Mouse (Mus musculus) thymus, postnatal 36 days (tissue): ENCODE measurements at regions not wholly inside any gene's neighbourhood (a gene's known extent, or its start where the extent isn't known, plus 50 kb on each side); places are given as distances from the start of the nearest gene placed in this dataset.

Source experiments
- DNase-seq, 2 experiments: peaks; one replicate each; pipeline ENCODE4 v3.0.0; 2022; ENCODE audit warnings: mixed read lengths in 2 of 2

GRCm38 (mm10) chr3:54103098-54103497, 52.7 kb upstream of the Trpc4 start:
- DNase-seq = no peak

GRCm38 (mm10) chr3:54083634-54084033, 72.2 kb upstream of the Trpc4 start:
- DNase-seq = no peak

GRCm38 (mm10) chr3:54076461-54076860, 79.4 kb upstream of the Trpc4 start:
- no peak for DNase-seq

DNA sequence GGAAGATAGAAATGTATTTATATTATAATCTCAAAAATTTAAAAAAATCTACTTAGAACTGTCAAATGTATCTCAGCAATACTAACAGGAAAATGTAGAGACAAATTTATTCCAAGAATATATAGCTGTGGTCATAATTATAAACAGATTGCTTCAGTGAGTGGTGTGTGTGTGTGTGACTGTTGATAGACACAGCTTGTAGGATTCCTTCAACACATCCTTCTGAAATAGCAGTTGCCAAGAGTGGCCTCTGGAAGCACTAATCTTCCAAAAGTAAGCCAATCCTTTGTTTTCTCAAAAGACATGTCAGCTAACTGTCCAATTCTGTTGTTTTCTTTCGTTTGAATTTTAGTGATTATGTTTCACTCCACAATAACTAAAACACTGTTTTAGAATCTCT, 95.2 kb upstream of the Trpc4 start:
- no peak for DNase-seq

GRCm38 (mm10) chr3:54054376-54054775, 101.5 kb upstream of the Trpc4 start:
- no peak for DNase-seq

DNA sequence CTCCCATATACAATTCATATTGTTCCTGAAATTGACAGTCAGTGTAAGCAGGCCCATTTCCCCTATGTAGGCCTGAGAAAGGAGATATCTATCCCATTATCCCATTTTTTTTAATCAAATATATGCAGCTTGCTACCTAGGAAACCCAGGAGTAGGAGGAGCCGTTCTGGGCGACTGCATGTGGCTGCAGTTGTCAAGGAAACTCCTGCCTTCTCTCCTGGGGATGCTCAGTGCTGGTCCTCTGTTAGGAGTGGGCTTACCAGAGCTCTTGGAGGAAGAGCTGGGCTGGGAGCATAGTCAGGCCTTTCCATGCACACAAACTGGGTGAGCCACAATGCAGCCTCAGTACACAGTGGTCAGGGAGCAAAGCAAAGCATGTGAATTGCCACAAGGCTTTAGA, 106.5 kb upstream of the Trpc4 start:
- no peak for DNase-seq

DNA sequence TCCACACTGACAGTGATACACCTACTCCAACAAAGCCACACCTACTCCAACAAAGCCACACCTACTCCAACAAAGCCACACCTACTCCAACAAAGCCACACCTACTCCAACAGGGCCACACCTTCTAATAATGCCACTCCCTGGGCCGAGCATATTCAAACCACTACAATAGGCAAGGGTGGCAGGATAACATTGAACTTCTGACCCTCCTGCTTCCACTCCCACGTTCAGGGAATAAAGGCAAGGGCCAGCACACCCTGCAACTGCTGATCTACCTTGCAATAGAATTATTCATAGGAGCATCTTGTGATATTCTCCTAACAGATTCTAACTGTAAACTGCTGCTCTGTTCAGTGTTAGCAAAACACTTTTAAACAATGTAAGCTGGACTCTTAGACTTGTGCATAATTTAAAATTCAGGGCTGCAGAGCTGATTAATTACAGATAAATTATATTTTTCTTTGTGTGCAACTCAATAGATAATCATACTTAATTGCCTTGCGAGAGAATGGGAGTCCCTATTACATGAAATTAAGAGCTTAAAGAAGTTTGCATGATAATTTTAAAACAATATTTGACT, 107.7 kb upstream of the Trpc4 start:
- DNase-seq = no peak

- no peak for DNase-seq
These were observed 128.5 kb upstream of the Trpc4 start for GRCm38 (mm10) chr3:54027365-54027764.

- DNase-seq = no peak
These were observed 135.6 kb upstream of the Trpc4 start for GRCm38 (mm10) chr3:54020196-54020595.

GRCm38 (mm10) chr3:54017943-54018649, 137.7 kb upstream of the Trpc4 start:
- no peak for DNase-seq

DNA sequence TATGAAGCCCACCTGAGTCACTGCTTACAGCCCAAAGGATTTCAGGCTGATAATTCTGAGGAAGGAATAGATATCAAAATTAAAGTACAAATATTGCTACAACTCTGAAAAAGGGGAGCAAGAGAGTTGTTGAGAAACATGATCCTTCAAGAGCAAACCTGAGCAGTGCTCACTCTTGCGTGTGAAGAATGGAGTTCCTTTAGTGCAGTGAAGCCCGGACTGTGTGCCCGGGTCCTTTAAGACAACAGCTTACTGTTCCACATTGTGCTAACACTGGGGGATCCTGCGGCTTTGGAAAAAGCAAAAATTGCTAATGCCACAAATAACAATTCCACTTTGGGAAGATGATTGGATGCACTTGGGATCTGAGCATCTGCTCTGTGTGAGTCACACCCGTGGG, 139.0 kb upstream of the Trpc4 start:
- no peak for DNase-seq

- DNase-seq = no peak
These were observed 144.8 kb upstream of the Trpc4 start for GRCm38 (mm10) chr3:54011016-54011415.

- DNase-seq = no peak
These were observed 129.4 kb upstream of the Ufm1 start for GRCm38 (mm10) chr3:53992993-53993392.

DNA sequence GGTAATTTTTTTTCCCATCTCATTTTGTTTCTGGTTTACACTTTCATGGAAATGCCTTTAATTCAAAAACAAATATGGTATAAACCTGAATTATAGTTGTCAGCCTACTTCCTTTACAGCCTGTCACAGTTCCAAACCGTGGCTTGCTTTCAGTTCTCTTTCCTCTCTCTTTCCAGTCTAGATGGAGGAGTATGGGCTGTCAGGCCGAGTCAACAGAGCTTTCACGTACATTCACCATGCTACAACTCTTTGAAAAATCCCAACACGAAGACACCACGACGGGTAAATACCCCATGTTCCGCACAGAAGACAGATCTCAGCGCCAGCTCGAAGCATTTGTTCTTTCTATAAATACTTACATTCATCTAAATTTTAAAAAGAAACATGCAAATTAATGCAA, 125.2 kb upstream of the Ufm1 start:
- DNase-seq = no peak

DNA sequence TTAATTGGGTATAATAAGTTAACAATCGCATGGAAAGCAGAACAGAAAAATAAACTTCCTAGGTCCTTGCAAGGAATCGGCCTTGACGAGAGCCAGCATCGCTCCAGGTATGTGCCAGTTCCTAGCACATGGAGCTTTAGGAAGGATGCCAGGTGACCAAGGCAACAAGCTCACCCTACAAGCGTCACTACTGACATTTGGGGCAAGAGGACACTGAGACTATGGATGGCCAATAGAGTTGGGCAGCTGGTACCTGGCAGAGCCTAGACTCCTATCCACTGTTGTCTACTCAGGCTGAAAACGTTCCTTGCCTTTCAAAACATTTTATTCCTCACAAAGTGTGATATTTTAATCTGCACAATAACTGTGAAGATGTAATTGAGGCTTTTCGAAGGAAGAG, 124.6 kb upstream of the Ufm1 start:
- DNase-seq = no peak

DNA sequence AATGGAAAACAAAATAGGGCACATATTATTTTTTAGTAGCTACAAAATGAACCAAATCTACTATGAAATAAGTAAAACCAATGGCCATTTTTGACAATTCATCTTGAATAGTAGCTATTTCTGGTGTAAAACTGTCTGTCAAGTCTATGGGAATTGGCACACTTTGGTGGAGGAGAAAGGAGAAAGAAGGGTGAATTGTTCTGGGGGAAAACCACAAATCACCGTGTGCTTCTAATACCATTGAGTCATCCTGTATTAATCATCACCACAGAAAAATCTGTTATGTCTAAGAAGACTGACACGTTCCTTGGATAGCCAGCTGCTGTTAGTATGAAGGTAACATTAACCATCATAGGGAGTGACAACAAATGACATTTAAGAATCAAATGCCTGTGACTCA, 123.7 kb upstream of the Ufm1 start:
- no peak for DNase-seq

DNA sequence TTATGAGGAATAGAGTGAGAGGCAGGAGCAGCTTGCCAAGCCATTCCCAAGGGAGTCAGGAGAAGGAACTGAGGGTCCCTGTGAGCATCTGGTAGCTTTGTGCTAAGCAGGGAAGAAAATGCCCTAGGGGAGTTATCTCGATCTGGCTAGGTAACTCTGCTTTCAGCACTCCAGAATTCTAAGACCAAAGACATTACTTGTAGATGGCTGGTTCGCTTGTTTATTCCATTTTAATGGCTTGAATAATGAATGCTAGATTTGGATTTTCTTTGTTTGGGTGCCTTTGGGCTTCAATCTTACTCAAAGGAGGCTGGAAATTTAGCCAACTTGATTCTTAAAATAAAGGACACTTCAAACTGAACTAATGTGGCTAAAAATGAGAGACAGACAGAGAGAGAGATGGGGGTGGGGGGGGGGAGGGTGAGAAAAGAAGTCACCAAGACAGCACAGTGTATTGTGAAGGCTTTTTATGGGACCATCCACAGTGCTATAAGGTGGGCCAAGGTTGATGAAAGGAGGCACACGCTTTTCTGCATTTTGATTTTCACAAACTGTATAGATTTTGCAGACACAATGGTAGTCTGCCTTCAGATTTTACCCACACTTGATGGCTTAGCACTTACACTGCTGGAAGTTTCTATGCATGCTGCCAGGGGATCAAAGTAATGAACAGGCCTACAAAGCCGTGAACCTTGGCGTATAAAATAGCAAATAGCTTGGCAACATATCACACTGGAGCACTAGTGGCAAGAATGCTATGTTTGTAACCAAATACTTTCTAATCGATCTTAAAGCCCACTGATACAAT, 121.3 kb upstream of the Ufm1 start:
- no peak for DNase-seq

- no peak for DNase-seq
These were observed 118.7 kb upstream of the Ufm1 start for GRCm38 (mm10) chr3:53982311-53982710.

DNA sequence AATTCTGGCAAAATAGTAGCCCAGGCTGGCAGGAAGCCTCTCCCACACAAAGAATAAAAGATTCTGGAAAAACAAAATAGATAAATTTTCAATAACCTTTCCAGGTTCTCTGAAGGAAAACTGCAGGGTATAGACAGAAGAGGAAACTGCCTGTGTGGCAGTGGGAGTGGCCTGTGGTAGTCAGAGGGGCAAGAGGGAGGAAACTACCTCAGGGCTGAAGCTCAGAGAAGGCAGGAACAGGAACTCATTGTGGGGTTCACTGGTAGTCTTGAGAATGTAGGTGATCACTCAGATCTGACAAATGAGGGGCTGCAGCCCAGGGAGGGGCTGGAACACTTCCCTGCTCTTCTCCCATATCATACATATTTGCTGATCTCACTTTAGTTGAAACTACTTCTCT, 118.0 kb upstream of the Ufm1 start:
- peak in 1 of 2 experiments; percentile 7 for DNase-seq

- DNase-seq = no peak
These were observed 113.9 kb upstream of the Ufm1 start for GRCm38 (mm10) chr3:53977379-53978080.

DNA sequence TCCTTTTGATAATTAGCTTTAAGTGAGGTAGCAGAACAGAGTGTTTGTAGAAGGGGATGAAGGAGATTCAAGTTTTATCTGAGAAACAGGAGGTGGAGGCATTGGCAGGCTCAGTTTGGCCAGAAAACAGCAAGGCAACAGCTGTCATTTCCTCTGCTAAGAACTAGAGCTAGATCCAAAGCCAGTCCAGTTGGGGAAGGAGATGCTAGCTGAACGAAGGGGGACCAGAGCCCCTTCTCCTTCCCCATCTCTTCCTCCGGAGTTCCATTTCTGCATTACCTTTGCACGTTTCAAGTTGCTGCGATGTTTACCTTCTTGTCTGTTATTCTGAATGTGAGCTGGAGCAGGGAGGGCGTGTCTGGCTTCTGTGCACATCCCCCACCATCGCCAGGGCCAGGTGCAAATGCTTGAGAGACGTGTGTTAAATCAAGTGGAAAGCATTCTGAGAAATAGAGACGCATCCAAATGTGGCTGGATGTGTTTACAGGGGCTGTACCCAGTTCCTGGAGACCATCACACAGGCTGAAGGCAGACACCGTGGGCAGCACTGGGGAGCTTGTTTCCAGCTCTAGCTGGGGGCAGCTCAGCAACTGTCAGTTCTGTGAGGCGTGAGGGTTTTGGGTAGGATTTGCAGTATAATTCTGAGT, 111.4 kb upstream of the Ufm1 start:
- peak; percentile 5 to 23 for DNase-seq

DNA sequence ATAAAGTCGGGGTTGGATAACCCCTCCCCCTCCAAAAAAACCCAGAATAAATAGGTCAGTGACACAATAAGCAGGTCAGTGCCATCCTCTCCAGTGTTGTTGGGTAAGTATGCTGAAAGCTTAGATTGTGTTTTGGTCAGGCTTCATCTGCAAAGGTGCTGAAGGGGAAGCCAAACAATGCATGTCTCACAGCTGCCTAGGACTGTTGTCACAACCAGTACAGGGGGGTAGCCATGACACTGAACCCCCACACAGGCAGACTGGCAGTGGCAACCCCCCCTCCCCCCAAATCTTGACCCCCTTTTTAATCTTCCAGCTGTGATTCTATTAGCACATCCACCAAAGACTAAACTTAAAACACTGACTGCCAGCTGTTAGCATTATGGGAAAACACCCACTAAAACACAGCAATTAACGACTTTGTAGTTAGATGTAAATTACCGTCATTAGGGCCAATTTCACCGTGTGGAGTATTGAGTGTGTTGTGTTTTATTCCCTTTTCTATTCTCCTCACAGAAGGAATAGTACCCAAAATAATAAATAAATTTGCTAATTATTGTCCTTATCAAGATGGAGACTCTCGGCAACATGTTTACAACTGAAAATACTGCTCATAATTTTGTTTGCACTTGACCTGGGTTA, 105.5 kb upstream of the Ufm1 start:
- DNase-seq = no peak
